Mouse (Mus musculus): ENCODE data around the gene Clpb. TPM values are rescaled to one million over a fixed set of nuclear protein-coding genes. Genes with fewer than 3 reads are reported as not detected.

Clpb gene
- total RNA-seq, 1 experiment from 2014 or later, result 7.7 TPM

DNA sequence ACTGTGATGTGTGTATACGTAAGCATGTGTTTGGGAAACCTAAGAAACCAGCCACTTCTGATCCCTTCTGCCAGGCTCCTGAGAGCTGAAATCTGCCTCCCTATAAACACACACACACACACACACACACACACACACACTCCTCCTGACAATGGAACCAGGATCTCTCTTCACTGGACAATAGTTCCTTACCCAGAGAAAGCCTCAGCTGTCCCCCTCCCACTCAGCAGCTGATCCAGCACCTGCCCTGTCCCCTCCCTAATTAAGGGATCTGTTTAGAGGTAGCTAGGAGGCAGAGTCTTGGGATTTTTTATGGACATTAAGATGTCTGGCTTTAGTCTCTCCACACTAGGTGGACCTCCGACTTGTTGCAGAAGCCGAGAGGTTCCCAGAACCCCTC, 171.5 kb downstream of the Clpb start:
- no peak for ATAC-seq (ENCODE audit: extremely low read depth, insufficient number of reproducible peaks, low FRiP score, poor library complexity, severe bottlenecking)

- ATAC-seq (ENCODE audit: extremely low read depth, insufficient number of reproducible peaks, low FRiP score, poor library complexity, severe bottlenecking), result no peak
Measured at GRCm38 (mm10) chr7:101835457-101836109, 172.2 kb downstream of the Clpb start.

DNA sequence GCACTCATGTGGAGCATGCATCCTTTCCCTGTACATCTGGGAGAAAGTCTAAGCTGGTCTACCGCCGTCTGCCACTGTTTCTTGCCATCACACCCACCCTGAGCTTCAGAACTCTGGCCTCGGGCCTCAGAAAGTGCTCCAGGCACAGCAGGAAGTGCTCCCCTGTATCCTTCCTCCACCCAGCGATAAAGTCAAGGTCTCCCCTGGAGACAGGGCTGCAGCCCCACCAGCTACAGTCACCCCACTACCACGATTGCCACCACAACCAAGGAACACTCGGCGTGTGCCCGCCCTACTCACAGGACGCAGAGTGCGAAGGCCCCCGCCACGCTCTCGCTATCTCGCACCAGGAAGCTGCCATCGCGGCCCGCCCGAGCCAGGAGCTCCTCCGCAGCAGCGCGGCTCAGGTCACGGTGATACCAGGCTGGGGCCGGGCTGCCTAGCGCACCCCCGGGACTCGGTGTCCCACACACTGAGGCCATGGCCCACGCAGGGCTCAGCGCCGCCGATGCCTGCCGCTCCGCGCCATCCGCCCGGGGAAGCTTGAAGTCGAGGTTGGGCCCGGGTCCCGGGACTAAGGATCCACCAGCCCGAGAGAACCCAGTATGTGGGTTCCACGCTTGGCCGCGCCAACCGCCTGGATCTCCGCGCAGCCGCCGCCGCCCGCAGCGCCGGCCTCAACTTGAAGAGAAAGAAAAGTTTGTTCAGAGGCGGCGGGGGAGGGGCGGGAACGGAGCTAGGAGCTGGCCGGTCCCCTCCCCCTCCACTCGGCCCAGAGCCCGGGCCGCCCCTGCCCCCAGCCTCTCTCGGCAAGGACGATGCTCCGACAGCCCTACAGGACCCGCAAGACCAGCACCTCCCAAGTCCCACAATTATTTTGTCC, 173.1 kb downstream of the Clpb start:
- peak; percentile 13; the same call in 1 of the 2 replicates for ATAC-seq (ENCODE audit: extremely low read depth, insufficient number of reproducible peaks, low FRiP score, poor library complexity, severe bottlenecking)

GRCm38 (mm10) chr7:101837154-101837605, 173.7 kb downstream of the Clpb start:
- no peak for ATAC-seq (ENCODE audit: extremely low read depth, insufficient number of reproducible peaks, low FRiP score, poor library complexity, severe bottlenecking)

- no peak for ATAC-seq (ENCODE audit: extremely low read depth, insufficient number of reproducible peaks, low FRiP score, poor library complexity, severe bottlenecking)
Measured at GRCm38 (mm10) chr7:101837606-101838471, 174.4 kb downstream of the Clpb start, which contains the start of gene Inppl1. TSS of gene Inppl1 (minus strand) at chr7:101838229.

- ATAC-seq (ENCODE audit: extremely low read depth, insufficient number of reproducible peaks, low FRiP score, poor library complexity, severe bottlenecking), result no peak
Measured at GRCm38 (mm10) chr7:101844186-101844585, 180.8 kb downstream of the Clpb start.

Other genes with a start within 250 kb of the Clpb start
- 56.0 and 68.1 TPM in 2 replicates for gene Pde2a, start 241.9 kb upstream of the Clpb start, total RNA-seq (2017)
- 6.9 and 9.2 TPM in 2 replicates for gene Art2b, start 78.0 kb upstream of the Clpb start, total RNA-seq (2017)
- not detected in 2 replicates for gene Phox2a, start 154.7 kb downstream of the Clpb start, total RNA-seq (2017)
- 5.7 and 10.4 TPM in 2 replicates for gene Inppl1, start 174.6 kb downstream of the Clpb start, total RNA-seq (2017)
- not detected in 2 replicates for gene Folr2, start 193.6 kb downstream of the Clpb start, total RNA-seq (2017)
- 45.1 and 48.4 TPM in 2 replicates for gene Anapc15, start 200.1 kb downstream of the Clpb start, total RNA-seq (2017)
- 1.0 TPM in 1 of 2 replicates, not detected in the other for gene Folr1, start 207.2 kb downstream of the Clpb start, total RNA-seq (2017)
- gene Lamtor1, start 242.3 kb downstream of the Clpb start, total RNA-seq (2017), result 65.2 and 77.1 TPM in 2 replicates
- 0.49 TPM in 1 of 2 replicates, not detected in the other for gene Tomt, start 242.7 kb downstream of the Clpb start, total RNA-seq (2017)

All from neutrophil, adult 5-6 weeks (primary cell).